Mouse (Mus musculus): ENCODE data around the gene Baiap2l1.
A peak's percentile ranks its signal among the peaks of the same experiment; 100 is the strongest.

The Baiap2l1 gene

DNA sequence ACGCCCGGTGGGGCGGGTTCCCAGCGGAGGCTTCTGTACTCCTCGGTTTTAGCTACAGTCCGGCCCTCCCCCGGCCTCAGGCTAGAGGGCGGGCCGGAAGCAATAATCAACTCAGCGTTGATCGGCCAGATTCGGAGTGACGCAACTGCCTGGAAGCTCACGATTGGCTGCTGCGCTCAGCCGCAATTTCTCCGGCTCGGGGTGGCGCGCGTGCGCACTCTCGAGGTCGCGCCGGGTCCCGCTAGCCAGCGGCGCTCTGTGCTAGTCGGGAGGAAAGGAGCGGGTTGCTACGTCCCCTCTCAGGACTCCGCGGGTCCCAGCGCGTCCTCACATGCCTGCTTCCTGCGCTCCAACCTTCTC, 134.4 kb downstream of the Baiap2l1 start, which contains the start of gene Tecpr1:
Gene Tecpr1 (minus strand): TSS at position 113 of the 360 bp plus-strand sequence.
- DNase-seq (ENCODE audit: low spot score): peak; percentile 98

- DNase-seq (ENCODE audit: low spot score): no peak
Measured at GRCm38 (mm10) chr5:144222811-144223502, 135.0 kb downstream of the Baiap2l1 start.

DNA sequence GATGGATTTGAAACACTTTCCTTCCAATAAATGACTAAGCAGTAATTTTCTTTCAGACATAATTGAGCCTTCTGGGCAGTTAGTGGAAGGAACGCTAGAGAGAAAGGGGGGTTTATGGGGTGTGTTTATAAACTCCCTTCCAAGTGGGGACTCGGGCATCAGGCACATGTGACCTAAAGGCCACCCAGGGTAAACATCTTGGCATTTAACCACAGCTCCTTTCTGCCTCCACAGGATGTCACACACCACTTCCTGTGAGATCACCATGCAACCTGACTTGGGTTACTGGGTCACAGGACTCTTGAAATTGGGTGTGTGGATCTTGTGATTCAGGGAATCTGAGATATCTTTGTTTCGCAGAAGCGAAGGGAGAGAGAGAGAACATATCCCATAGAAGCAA, 136.6 kb downstream of the Baiap2l1 start:
- no peak for DNase-seq (ENCODE audit: low spot score)

DNA sequence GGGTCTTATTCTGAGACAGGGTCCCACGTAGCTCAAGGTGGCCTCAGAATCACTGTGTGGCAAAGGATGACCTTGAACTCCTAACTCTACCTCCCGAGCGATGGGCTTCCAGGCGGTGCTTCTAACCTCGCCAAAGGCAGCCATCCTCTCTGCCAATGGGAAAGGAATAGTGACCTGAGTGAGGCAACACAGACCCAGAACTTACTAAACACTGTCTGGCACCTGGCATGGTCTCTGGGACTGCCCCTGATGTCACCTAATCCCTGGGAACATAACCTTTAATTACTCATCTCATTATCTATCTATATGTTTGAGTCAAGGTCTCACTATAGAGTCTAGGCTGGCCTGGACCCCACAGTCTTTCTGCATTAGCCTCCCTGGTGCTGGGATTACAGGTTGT, 138.0 kb downstream of the Baiap2l1 start:
- DNase-seq (ENCODE audit: low spot score): no peak

- peak; percentile 22 for DNase-seq (ENCODE audit: low spot score)
Measured at GRCm38 (mm10) chr5:144219306-144219705, 138.6 kb downstream of the Baiap2l1 start.

- DNase-seq (ENCODE audit: low spot score): no peak
Measured at GRCm38 (mm10) chr5:144218061-144218460, 139.9 kb downstream of the Baiap2l1 start.

- DNase-seq (ENCODE audit: low spot score): no peak
Measured at GRCm38 (mm10) chr5:144215992-144216391, 141.9 kb downstream of the Baiap2l1 start.

Data from embryo, embryonic 10 days (tissue).